Mouse (Mus musculus) liver, postnatal 0 days (tissue): ENCODE results near the gene Themis2.

ENCODE experiments used
- CTCF ChIP-seq: sonication (generic); IDR thresholded peaks from 2 replicates; pipeline ENCODE4 v1.5.1; 2016; ENCODE audit warnings: antibody characterized with exemption, low read depth
- EP300 ChIP-seq: IDR thresholded peaks from 2 replicates; pipeline ENCODE4 v1.6.1; 2016; ENCODE audit warnings: antibody characterized with exemption, low read depth, mild to moderate bottlenecking

GRCm38 (mm10) chr4:132757633-132758351 is 38.4 kb downstream of the Themis2 start:
- TF ChIP-seq CTCF (no peak), EP300 (no peak)
